Mouse (Mus musculus): ENCODE data around the gene Lenep. TPM values are rescaled to one million over a fixed set of nuclear protein-coding genes. Genes with fewer than 3 reads are reported as not detected.

The Lenep gene
- total RNA-seq, 2 experiments from 2014 or later, result 0.59 to 0.73 TPM

DNA sequence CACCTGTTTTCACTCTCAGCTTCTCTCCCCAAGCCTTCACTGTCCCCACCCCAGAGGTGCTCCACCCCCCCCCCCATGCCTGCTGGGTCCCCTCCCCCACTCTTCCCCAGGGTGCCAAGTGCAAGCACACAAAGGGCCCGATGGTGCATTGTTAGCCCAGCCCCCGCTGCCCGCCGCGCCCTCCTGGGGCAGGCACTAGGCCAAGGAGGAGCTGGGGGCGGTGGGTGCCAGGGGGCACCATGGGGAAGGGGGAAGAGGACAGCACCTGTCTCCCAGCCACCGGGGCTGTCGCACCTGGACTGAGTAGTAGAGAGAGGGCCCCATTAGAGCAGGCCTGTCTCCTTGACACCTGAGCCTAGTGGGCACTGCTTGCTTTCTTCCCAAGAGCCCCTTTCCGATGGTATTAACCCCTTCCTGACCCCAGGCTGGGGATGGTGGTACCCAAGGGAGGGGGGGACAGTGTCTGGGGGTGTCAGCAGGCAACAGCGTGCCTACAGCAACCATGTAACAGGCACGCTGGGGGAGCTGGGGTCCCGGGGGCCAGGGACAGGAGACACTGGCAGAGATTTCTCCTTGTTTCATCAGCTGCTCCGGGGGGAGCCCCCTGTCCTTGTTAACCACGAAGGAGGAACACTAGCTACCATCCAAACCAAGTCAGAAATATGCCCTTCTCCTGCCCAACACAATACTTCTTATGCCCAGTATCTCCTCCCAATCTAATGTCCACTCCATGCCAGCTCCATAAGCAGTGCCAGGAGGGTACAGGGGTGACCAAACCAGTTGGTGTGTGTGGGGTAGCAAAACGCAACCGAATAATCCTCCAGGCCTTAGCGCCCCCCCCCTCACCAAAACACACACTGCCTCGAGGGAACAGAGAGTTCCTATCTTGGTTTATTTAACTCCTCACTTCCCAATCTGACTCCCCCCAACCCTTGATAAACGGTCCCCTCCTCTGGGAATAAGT, 11.6 kb downstream of the Lenep start:
- DNase-seq, result no peak

DNA sequence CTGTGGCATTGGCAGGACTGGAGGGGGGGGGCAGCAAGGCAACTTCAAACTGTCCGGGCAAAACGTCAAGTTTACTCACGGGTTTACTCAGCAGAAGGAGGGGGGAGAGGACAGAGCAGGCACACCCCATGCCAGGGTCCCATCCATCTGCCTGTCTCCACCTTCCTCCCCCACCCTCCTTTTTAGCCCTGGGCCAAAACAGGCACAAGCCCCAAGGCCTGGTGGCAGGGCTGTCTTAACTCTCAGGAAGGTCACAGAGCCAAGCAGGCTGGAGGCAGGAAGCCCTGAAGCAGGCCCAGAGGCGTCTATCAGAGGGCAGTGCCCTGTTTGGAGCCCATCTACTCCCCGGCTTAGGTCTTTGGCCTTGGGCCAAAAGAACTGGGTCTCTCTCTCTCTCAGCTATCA, 12.5 kb downstream of the Lenep start:
- no peak for DNase-seq

DNA sequence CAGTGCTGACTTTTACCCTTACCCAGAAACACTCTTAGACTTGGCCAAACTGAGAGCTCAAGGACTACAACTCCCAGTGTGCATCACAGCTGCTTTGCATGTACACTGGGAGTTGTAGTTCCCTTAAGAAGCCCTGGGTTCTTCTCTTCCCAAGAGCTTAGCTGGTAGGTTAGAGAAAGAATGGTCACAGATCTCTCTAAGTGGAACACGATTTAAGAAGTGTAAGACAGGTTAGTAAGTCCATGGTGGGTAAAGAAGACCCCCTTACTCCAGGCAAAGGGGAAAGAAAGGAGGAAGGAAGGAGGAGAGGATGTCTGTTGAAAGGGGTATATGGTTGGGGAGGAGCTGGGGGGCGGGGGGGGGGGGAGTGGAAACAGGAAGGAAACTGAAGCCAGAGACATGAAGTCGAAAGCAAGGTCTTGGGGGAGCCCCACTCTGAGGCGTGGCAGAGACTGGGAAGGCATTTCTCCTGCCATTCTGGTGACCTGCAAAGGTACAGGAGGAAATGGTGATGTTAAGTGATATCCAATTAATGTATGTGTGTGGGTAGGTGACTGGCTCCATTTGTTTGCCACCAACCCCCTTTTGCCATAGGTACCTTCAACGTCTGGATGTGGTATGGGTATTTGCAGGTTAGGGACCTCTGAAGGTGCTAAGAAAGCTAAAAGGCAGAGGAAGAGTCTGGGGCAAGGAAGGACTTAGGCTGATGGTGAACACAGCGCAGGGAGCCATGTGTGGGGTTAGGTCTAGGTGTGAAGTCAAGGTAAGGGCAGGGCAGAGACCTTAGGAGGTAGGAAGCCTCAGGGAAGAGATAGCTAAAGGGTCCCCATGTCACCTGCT, 13.5 kb downstream of the Lenep start:
- no peak for DNase-seq

DNA sequence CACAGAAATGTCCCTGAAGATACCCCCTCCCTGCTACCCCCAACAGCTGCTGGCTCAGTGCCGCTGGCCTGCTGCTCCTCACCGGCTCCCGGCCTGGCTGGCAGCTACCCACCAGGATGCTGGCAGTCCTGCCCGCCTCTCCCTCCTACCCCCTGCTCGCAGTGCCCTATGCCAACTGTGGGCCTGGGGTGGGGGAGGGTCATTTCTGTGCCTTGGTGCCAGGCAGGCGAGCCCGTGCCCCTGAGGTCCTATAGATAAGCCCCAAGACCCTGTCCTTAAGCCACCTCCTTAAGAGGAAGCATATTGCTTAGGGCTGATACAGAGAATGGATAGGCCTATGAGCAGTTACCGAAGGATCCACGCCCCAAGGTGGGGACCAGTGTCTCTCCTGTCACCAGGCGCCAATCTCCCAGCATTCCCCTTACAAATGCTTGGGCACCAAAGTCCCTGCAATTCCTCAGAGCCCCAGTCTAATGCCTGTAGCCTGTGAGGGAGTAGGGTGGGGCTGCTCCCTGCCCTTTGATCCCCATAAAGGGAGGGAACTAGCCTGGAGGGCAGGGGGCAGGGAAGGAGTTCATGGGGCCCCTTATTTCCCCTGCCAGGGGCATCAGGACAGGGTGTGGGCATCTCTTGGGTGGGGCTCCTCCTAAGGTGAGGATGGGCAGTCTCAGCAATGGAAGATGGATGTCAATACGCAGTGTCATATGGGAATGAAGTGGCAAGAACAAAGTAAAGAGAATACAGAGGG, 14.3 kb downstream of the Lenep start:
- peak; percentile 79 for DNase-seq

DNA sequence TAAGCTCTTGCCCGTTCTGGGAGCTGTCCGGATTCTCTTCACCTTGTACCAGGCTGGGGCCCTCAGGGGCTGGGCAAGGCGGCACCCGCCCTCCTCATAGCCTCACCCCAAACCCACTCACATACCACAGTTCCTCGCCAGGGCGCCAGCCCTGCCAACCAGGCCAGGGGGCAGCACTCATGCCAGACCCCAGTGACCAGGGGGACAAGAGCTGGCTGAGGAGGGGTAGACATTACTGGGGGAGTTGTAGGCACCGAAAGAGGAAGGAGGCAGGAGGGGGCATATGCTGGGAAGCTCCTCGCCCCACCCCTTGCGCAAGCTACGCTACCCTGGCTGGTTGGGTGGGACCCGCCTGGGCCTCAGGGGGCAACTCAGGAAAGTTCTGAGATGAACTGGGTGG, 15.0 kb downstream of the Lenep start:
- DNase-seq, result no peak

DNA sequence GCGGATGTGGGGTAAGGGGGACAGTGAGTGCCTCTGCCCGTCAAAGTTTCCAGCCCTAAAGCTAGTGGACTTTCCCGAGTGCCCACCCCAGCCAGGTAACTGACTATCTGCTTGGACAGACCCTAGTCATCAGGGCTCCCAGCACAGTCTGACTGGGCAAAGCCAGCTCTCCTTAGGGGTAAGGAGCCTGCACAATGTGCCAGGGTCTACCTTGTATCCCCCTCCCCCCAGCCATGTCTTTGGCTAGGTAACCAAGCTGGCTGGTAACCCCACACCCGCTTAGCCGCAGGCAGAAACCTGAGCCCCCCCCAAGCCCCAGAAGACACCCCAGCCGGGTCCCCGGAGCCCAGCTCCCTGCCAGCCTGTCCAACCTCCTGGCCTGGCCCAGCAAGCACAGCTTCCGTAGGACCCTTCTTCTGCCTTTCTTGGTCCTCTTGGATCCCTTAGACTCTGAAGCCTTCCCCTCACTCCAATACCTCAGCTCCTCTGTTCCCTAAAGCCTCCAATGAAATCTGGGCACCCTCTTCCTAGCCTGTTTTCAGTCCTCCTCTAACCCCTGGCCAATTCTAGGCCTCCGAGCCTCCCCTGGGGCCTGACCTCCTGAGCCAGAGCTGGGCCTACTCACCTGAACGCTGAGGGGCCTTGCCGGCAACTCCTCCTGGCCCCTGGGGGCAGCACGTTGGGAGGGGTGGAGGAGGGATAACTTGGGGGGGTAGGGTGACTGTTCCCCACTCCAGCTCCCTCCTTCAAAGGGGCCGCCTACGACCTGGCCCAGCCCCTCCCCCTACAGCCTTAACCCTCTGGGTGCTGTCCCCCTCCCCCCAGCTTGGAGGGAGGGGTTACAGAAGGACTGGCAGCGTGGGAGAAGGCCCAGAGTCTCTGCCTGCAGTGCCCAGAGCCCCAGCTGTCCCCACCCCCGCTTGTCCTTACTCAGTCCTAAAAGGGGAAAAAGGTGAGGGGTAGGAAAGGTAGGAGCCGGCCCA, 15.9 kb downstream of the Lenep start:
- no peak for DNase-seq

DNA sequence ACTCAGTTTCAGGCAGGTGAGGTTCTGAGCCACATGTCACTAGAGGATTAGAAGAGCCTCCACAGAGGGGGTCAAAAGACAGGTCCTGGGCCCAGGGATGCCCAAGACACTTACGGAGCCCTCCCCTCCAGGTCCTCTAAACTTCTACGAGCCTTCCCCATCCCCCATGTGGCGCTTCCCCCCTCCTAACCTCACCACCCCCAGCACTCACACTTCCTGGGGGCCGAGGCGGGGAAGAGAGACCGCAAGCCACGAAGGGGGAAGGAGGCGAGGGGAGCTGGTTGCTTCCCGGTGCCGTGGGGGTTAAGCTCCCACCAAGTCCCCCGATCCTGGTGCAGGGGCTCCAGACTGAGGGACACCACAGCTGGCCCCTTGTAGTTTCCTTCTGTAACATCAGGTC, 17.1 kb downstream of the Lenep start:
- DNase-seq, result no peak

DNA sequence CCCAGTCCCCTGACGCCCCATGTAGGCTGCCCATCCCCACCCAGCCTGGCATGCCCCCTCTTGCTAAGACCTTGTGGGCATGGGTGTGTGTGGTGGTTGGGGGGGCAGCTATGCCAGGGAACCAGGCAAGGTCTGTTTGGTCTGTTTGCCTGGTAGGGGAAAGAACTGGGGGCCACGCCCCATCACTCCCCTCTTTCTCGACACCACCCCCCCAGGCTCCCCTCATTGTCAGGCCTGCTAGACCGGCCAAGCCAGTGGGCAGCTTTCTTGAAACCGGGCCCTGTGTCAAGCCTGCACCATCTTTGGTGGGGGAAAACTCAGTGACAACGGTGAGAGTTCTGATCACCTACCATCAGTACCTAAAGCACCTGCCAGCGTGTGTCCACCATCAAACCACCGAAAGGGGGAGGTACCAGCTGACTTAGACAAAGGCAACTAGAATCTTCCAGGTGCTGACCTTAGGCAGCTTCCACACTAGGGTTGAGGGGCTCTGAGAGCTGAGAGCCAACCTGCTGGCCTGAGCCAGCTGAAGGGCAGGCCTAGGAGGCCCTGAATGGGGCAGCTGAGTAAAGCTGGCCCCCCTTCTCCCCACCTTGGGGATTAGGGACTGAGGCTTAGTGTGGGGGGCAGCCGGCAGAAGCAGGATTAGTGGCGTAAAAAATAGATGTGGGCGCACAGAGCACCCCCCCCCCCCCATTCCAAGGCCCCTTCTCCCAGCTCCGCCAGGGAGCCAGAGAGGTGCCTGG, 18.1 kb downstream of the Lenep start:
- no peak for DNase-seq

DNA sequence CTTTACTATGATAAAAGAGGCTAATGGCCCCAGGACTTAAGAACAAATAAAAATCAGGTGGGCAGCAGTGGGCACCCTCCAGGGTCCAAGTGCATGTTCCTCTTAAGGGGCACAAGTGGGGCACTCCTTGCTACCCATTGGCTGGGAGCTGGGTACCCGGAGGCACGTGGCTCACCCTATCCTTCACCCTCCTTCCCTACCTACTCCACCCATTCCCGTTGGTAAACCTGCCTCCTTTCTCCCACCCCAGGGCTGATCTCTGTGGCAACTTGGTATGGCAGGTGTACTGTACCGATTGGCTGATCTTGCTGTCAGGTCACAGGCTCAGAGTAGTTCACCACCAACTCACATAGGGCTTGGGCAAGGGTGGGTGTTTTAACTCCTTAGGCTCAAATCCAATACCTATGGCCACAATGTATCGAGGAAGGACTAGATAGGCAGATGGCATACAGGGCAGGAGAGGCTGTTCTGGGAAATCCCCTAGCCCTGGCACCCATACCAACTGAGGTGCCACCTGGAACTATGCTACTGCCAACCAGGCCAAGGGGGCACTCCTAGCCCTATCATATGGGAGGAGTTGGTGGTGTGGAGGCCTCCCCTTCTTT, 18.8 kb downstream of the Lenep start:
- DNase-seq, result no peak

DNA sequence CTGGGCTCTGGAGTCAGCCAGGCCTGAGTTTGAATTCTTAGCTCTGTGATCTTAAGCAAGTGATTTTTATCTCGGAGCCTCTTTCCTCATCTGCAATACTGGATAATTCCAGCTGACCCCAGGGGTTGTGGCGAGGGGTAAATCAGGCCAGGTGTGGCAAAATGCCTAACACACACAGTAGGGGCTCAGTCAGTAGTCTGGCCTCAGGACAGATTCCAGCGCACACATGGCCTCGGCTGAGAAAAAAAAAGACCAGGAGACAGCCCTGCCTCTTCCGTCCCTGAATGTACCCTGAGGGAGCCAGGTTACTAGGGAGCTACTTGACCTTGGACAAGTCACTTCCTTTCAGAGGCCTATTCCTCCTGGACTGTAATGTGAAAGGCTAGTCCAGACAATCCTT, 19.6 kb downstream of the Lenep start:
- DNase-seq, result no peak

DNA sequence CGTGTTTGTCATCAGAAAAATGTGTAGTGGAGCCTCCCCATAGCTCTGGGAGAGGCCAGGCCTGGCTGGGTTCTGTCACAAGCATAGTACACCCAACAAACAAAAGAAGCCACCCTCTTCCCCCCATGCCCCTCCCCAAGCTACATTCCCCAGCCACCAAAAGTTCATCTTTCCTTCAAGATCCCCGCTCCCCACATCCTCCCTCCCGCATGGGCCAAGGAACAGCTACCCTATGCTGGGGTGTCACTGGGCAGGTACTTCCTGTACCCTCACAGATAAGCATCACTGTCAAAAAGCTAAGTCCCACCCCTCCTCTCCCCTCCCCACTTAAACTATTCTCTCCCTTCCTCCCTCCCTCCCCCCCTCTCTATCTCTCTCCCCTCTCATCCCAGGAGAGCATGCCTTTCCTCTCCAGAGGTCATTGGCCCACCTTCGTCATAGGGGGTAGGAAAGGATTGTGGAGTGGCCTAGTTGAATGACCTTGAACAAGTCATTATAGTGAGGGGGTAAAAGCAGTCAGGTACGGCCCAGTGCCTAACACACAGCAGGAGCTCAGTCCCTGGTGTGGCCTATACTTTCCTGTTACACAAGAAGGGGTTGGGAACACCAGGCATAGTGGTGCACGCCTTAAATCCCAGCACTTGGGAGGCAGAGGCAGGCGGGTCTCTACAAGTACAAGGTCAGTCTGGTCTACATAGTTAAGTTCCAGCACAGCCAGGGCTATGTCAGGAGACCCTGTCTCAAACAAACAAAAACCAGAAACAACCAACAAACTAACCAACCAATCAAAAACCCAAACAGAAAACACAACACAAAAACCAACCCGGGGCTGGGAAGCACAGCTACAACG, 20.3 kb downstream of the Lenep start:
- no peak for DNase-seq

DNA sequence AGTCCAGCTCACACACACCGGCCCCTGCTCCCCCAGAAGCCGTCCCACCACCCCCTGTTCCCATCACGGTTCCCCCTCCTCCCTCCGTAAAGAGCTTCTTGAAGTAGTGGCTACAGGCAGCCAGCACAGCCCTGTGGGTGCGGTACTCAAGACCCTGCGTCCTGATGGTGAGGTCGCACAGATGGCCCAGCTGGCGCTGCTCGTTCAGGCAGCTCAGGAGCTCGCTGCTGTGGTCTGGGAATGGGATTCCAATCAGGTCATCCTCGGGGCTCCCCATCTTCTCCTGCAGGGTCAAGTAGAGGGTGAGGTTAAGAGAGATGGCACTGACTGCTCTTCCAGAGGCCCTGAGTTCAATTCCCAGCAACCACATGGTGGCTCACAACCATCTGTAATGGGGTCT, 21.4 kb downstream of the Lenep start:
- DNase-seq, result no peak

DNA sequence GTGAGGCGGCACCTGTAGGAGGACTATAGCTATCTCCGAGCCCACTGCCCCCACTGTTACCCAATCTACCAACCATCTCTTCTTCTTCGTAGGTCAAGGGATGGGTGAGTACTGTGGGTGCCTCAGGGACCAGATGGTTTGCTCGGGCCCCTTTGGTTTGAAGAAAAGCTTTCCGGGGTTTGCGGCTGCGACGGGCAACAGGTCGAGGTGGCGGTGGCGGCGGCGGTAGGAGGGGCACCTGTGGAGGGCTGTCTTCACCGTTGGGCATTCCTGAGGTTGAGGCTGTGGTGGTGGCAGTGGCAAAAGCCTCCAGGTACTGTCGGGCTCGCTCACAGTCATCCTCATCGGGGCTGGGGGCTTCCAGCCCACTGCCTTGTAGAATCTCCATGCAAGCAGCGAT, 21.9 kb downstream of the Lenep start:
- no peak for DNase-seq

DNA sequence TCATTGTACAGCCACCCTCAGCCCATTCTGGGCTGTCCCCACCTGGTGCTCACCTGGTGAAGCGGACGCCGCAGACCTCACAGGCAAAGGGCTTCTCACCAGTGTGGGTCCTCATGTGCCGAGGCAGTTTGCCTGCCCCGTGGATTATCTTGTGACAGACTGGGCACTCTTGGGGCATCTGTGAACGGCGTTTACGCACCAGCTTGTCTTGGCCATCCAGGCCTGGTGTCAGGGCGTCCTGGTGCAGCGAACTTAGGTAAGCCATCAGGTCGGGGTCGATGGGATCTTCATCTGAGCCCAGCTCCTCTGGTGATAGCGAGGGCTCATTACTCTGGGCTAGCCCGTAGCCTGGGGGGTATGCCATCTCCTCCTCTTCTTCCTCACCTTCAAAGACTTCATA, 22.3 kb downstream of the Lenep start:
- no peak for DNase-seq

DNA sequence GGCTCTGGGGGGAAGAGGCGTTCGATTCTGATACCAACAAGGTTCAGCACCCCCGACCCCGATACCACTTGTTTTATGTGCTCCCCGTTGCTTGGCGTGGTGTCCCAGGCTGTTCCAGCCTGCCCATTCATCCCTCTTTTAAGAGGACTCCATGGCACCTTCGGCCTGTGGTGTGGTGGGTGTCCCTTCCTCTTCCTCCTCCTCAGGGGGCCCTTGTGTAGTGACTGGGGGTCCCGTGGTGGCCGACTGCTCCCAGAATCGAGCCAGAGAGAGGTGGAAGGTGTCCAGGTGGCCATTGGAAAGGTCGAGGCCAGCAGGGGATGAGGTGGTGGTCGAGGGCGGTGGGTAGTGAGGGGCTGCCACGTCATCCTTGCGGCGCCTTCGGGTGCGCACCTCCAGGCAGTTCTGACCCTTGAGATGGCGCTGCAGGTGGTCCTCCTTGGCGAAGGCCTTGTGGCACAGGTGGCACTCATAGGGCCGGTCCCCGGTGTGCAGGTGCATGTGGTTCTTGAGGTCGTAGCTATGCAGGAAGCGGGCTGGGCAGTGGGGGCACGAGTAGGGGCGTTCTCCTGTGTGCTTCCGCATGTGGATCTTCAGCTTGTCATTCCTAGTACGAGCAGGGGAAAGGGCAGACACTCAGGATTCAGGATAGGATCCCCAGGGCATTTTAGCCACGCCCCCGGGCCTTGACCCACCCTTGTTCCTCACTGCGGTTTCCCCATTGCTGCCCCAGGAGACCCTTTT, 23.0 kb downstream of the Lenep start:
- DNase-seq, result no peak

DNA sequence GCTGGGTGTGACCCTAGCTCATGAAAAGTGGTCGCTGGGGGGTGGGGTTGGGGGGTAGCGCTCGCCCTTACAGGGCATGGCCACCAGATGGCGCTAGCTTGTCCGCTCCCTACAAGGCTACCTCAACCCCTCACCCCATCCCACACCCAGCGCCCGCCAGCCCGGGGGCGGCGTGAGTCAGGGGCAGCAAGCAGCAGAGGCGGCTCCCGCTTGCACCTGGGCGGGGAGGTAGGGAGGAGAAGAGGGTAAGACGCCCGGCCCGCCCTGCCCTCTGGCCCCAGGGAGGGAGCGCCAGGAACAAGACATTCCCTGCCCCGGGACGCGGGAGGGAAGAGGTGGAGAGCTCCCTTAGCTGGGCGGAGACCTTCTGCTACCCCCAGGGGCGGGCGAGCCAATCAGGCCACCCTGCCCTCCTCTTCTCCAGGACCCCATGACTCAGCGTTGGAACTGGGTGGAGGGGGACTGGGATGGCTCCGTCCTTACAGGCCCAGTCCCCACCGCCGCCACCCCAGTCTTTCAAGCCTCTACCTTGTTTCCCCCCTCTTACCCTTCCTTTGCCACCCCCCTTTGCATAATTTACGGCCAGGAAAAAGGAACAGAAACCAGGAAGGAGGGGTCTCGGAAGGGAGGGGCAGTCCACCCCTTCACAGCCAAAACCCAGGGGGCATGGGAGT, 24.1 kb downstream of the Lenep start:
- DNase-seq, result peak; percentile 77

DNA sequence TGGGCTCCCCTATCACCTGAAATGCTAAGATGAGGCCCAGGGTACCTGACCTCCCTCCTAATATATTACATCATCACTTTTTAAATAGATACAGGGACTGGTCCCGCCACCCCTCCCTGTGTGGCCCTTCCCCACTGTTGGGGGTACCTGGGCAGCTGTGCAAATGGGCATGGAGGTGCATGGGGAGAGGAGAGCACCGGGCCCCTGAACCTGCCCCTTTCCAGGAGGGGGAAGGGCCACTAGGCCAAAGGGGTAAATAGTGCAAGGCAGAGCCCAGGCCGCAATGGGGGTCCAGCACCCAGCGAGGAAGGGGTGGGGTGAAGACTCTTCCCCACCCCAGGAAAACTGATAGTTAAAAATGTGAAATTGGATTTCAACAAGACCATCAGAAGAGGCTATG, 24.8 kb downstream of the Lenep start:
- DNase-seq, result no peak
